In the genomic region with DNA sequence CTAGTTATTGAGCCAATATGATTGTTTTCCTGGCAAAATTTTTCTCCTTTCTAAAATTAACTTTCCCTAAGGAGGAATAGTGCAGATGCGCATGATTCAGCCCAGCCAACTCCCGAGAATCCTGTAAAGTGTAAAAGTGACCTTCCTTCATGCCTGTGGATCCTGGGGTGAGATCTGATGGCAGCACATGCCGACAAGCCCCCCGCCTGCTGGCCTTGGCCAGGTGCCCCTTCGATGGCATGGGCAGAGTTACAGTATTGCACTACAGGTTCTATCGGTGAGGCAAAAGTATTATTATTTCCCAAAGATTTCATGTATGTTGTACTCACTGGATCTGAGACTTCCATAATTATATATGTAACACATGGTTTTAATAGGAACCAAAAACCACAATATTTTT, we compare ENCODE assay signal across 25 mouse cellular contexts. TPM values are rescaled to one million over a fixed set of nuclear protein-coding genes. Genes with fewer than 3 reads are reported as not detected.
DNase-seq lines count a peak whose midpoint lies in the region; ATAC-seq and TF ChIP-seq lines count a peak whose summit lies in the region.
"Had no signal": no experiment of that assay in that cellular context is flagged by ENCODE, and none has a peak within 500 bp of the region (broad histone marks: within the 10 kb centered on the region; RNA-seq: fewer than 3 reads in every experiment).

No protein-coding gene starts in this region.

- H3K36me3 ChIP-seq in embryonic facial prominence, embryonic 13.5 days: no peaks in the 10 kb centered on the region
- H3K36me3 ChIP-seq in embryonic facial prominence, embryonic 10.5 days (replicated peaks): no peaks in the 10 kb centered on the region
- no peaks in the 10 kb centered on the region for H3K36me3 ChIP-seq in heart, embryonic 13.5 days
- no peaks in the 10 kb centered on the region for H3K36me3 ChIP-seq in liver, postnatal 0 days (replicated peaks; ENCODE audit: insufficient read depth, low read length)
- H3K36me3 ChIP-seq in liver, embryonic 11.5 days (ENCODE audit: control insufficient read depth, insufficient read depth, low read length): no peaks in the 10 kb centered on the region
- H3K36me3 ChIP-seq: heart, embryonic 12.5 days; hindbrain, embryonic 10.5 days; hindbrain, embryonic 13.5 days had no signal

- H3K27ac ChIP-seq in embryonic facial prominence, embryonic 13.5 days: no peak overlapping the region
- no peak overlapping the region for H3K27ac ChIP-seq in embryonic facial prominence, embryonic 10.5 days (replicated peaks)
- H3K27ac ChIP-seq in heart, embryonic 13.5 days (replicated peaks): peak overlapping the region; percentile 22; the same call in 1 of the 2 replicates
- H3K27ac ChIP-seq in liver, postnatal 0 days (ENCODE audit: low read depth): peak overlapping the region; percentile 63
- H3K27ac ChIP-seq in liver, embryonic 11.5 days (ENCODE audit: low read depth, low read length): no peak overlapping the region
- H3K27ac ChIP-seq in embryonic fibroblast, embryonic 13.5 days (ENCODE audit: insufficient read depth, low read length): 0 out of 2 replicates have a peak overlapping the region, but pooled peaks have one; percentile 54
- H3K27ac ChIP-seq: hindbrain, embryonic 10.5 days; hindbrain, embryonic 13.5 days had no signal

- no peak overlapping the region for H3K4me3 ChIP-seq in embryonic facial prominence, embryonic 13.5 days
- H3K4me3 ChIP-seq in embryonic facial prominence, embryonic 10.5 days: no peak overlapping the region
- no peak overlapping the region for H3K4me3 ChIP-seq in heart, embryonic 13.5 days
- no peak overlapping the region for H3K4me3 ChIP-seq in liver, postnatal 0 days (ENCODE audit: low read depth, low read length)
- no peak overlapping the region for H3K4me3 ChIP-seq in liver, embryonic 11.5 days (ENCODE audit: low read depth, low read length)
- no peak overlapping the region for H3K4me3 ChIP-seq in embryonic fibroblast, embryonic 13.5 days (ENCODE audit: insufficient read depth, low read length)
- H3K4me3 ChIP-seq: heart, embryonic 12.5 days; hindbrain, embryonic 10.5 days; hindbrain, embryonic 13.5 days had no signal

- no peak for ATAC-seq in embryonic facial prominence, embryonic 13.5 days (ENCODE audit: insufficient number of reproducible peaks, insufficient read depth, low FRiP score, low TSS enrichment, low read depth)
- no peak for ATAC-seq in heart, embryonic 13.5 days (ENCODE audit: extremely low read depth, insufficient number of reproducible peaks, low FRiP score, low TSS enrichment)
- no peak for ATAC-seq in liver, postnatal 0 days
- ATAC-seq in liver, embryonic 11.5 days (replicated peaks; ENCODE audit: low FRiP score): no peak
- ATAC-seq: CD4-positive, CD25-positive, alpha-beta regulatory T cell, adult 4 months; forebrain, embryonic 14.5 days; forebrain, postnatal 0 days; hindbrain, embryonic 16.5 days; intestine, postnatal 0 days had no signal

- H3K9ac ChIP-seq in embryonic facial prominence, embryonic 13.5 days: no peak overlapping the region
- H3K9ac ChIP-seq in heart, embryonic 13.5 days: no peak overlapping the region
- H3K9ac ChIP-seq in liver, postnatal 0 days (replicated peaks): no peak overlapping the region
- H3K9ac ChIP-seq in liver, embryonic 11.5 days (ENCODE audit: low read depth, low read length): no peak overlapping the region
- H3K9ac ChIP-seq: forebrain, postnatal 0 days; heart, embryonic 12.5 days; hindbrain, embryonic 13.5 days had no signal

- TF ChIP-seq CTCF in liver, postnatal 0 days (IDR thresholded peaks at IDR 0.05; ENCODE audit: low read depth): no peak
- TF ChIP-seq CTCF in embryonic fibroblast, embryonic 13.5 days (IDR thresholded peaks at IDR 0.05; ENCODE audit: borderline replicate concordance, insufficient read depth, low read length): no peak

- no peak for DNase-seq in embryonic facial prominence, embryonic 10.5 days (ENCODE audit: low spot score)
- DNase-seq in heart, postnatal 4 days: no peak
- DNase-seq in liver, postnatal 0 days: no peak
- DNase-seq in liver, embryonic 11.5 days (ENCODE audit: low spot score): no peak
- DNase-seq in urinary bladder, postnatal 14 days (ENCODE audit: low spot score): no peak
- DNase-seq: adrenal gland, adult 2 months; adrenal gland, postnatal 14 days; cerebellum, adult 11 months; cerebellum, adult 2 months; cerebellum, postnatal 36 days; forebrain, postnatal 0 days; gastrocnemius, postnatal 25 days; heart, postnatal 14 days; kidney, adult 2 months had no signal

- peaks cover 23% of the 10 kb centered on the region for H3K4me1 ChIP-seq in embryonic facial prominence, embryonic 13.5 days
- peaks cover 36% of the 10 kb centered on the region for H3K4me1 ChIP-seq in embryonic facial prominence, embryonic 10.5 days
- peaks cover 52% of the 10 kb centered on the region for H3K4me1 ChIP-seq in heart, embryonic 13.5 days
- H3K4me1 ChIP-seq in liver, postnatal 0 days (ENCODE audit: insufficient read depth): peaks cover 5% of the 10 kb centered on the region
- no peaks in the 10 kb centered on the region for H3K4me1 ChIP-seq in liver, embryonic 11.5 days (replicated peaks; ENCODE audit: control insufficient read depth, insufficient read depth, low read length)
- peaks cover 7% of the 10 kb centered on the region for H3K4me1 ChIP-seq in embryonic fibroblast, embryonic 13.5 days (ENCODE audit: control insufficient read depth, insufficient read depth, low read length)

- H3K9me3 ChIP-seq in embryonic facial prominence, embryonic 13.5 days: no peaks in the 10 kb centered on the region
- H3K9me3 ChIP-seq in embryonic facial prominence, embryonic 10.5 days: no peaks in the 10 kb centered on the region
- H3K9me3 ChIP-seq in heart, embryonic 13.5 days: no peaks in the 10 kb centered on the region
- H3K9me3 ChIP-seq in liver, postnatal 0 days (ENCODE audit: low read length): no peaks in the 10 kb centered on the region
- no peaks in the 10 kb centered on the region for H3K9me3 ChIP-seq in liver, embryonic 11.5 days (ENCODE audit: control insufficient read depth, low read length)
- H3K9me3 ChIP-seq: heart, embryonic 12.5 days; hindbrain, embryonic 10.5 days; hindbrain, embryonic 13.5 days had no signal

- TF ChIP-seq POLR2A in embryonic fibroblast, embryonic 13.5 days (IDR thresholded peaks at IDR 0.05; ENCODE audit: low read depth, low read length): no peak

- H3K4me2 ChIP-seq in embryonic facial prominence, embryonic 13.5 days: peak overlapping the region; percentile 27; the same call in 1 of the 2 replicates
- H3K4me2 ChIP-seq in heart, embryonic 13.5 days: no peak overlapping the region
- peak overlapping the region; percentile 26 for H3K4me2 ChIP-seq in liver, postnatal 0 days (ENCODE audit: low read depth, low read length)
- H3K4me2 ChIP-seq in liver, embryonic 11.5 days: no peak overlapping the region
- H3K4me2 ChIP-seq: heart, embryonic 12.5 days; hindbrain, embryonic 13.5 days had no signal

- TF ChIP-seq EP300 in liver, postnatal 0 days (IDR thresholded peaks at IDR 0.05; ENCODE audit: low read depth): no peak

- 46% methylated on average over 6 of the region's 6 CpGs for whole genome bisulfite sequencing in embryonic facial prominence, embryonic 13.5 days
- WGBS in embryonic facial prominence, embryonic 10.5 days: 86% methylated on average over 6 of the region's 6 CpGs
- 67% methylated on average over 6 of the region's 6 CpGs for WGBS in heart, embryonic 13.5 days
- WGBS in liver, postnatal 0 days (ENCODE audit: insufficient replicate concordance): 76% methylated on average over 6 of the region's 6 CpGs
- WGBS in liver, embryonic 11.5 days: 87% methylated on average over 6 of the region's 6 CpGs

- peaks cover 20% of the 10 kb centered on the region for H3K27me3 ChIP-seq in embryonic facial prominence, embryonic 13.5 days
- H3K27me3 ChIP-seq in embryonic facial prominence, embryonic 10.5 days (replicated peaks; ENCODE audit: low read depth, poor library complexity, severe bottlenecking): peaks cover 46% of the 10 kb centered on the region
- peaks cover 12% of the 10 kb centered on the region; the same call in 1 of the 2 replicates for H3K27me3 ChIP-seq in heart, embryonic 13.5 days (replicated peaks)
- H3K27me3 ChIP-seq in liver, postnatal 0 days (ENCODE audit: insufficient read depth, low read length): peaks cover 25% of the 10 kb centered on the region
- H3K27me3 ChIP-seq in liver, embryonic 11.5 days (replicated peaks; ENCODE audit: control insufficient read depth, insufficient read depth, low read length): peaks cover 32% of the 10 kb centered on the region
- H3K27me3 ChIP-seq: heart, embryonic 12.5 days had no signal

RNA-seq across cellular contexts. Expression of gene Rnf144b, which starts 2.5 kb away (rescaled TPM):
- polyA plus RNA-seq in embryonic facial prominence, embryonic 13.5 days (2015; fragmentation: Nextera tagmentation; extraction: Ambion mirVana): 2.2 and 2.7 TPM in 2 replicates
- 0.79 and 0.90 TPM in 2 replicates for polyA plus RNA-seq in embryonic facial prominence, embryonic 10.5 days (2016; fragmentation: Nextera tagmentation; extraction: Ambion mirVana)
- polyA plus RNA-seq in heart, embryonic 13.5 days (2015; fragmentation: Nextera tagmentation; extraction: Ambion mirVana): 1.4 TPM in 2 replicates
- total RNA-seq in heart, postnatal 4 days (2021): 1 to 10 TPM; 7.3 to 8.1 TPM
- 4.3 and 6.3 TPM in 2 replicates for polyA plus RNA-seq in liver, postnatal 0 days (2015; fragmentation: Nextera tagmentation; extraction: Ambion mirVana)
- polyA plus RNA-seq in liver, embryonic 11.5 days (2014; fragmentation: Nextera tagmentation; extraction: Ambion mirVana): 0.55 and 0.90 TPM in 2 replicates
- polyA plus RNA-seq in embryonic fibroblast, embryonic 13.5 days (2011; ENCODE audit: insufficient read length, low read depth, missing spikeins): 1.4 and 1.5 TPM in 2 replicates
- total RNA-seq: MEL had no signal

RNA-seq across cellular contexts. Expression of gene Dek, which starts 19.0 kb away (rescaled TPM):
- polyA plus RNA-seq in embryonic facial prominence, embryonic 13.5 days (2015; fragmentation: Nextera tagmentation; extraction: Ambion mirVana): 365 and 390 TPM in 2 replicates
- polyA plus RNA-seq in embryonic facial prominence, embryonic 10.5 days (2016; fragmentation: Nextera tagmentation; extraction: Ambion mirVana): 340 and 346 TPM in 2 replicates
- polyA plus RNA-seq in heart, embryonic 13.5 days (2015; fragmentation: Nextera tagmentation; extraction: Ambion mirVana): 152 and 167 TPM in 2 replicates
- total RNA-seq in heart, postnatal 4 days (2021): 10 to 100 TPM; 85.5 to 87.1 TPM
- 285 and 302 TPM in 2 replicates for polyA plus RNA-seq in liver, postnatal 0 days (2015; fragmentation: Nextera tagmentation; extraction: Ambion mirVana)
- 366 and 391 TPM in 2 replicates for polyA plus RNA-seq in liver, embryonic 11.5 days (2014; fragmentation: Nextera tagmentation; extraction: Ambion mirVana)
- 85.5 and 157 TPM in 2 replicates for polyA plus RNA-seq in embryonic fibroblast, embryonic 13.5 days (2011; ENCODE audit: insufficient read length, low read depth, missing spikeins)

Comparison
In these comparisons a context has a peak if more than half of its experiments do, and no peak if none do; other contexts are left out.
1. H3K27ac ChIP-seq: peak in heart, embryonic 13.5 days (single experiment), liver, postnatal 0 days (single experiment) and embryonic fibroblast, embryonic 13.5 days (single experiment); none in embryonic facial prominence, embryonic 13.5 days (single experiment), embryonic facial prominence, embryonic 10.5 days (single experiment) and liver, embryonic 11.5 days (single experiment).
2. H3K4me2 ChIP-seq: peak in embryonic facial prominence, embryonic 13.5 days (single experiment) and liver, postnatal 0 days (single experiment); none in heart, embryonic 13.5 days (single experiment) and liver, embryonic 11.5 days (single experiment).